Mouse (Mus musculus) gastrocnemius, adult 18-20 months (tissue): Measurements from ENCODE around the gene Cdk5r1. TPM values are rescaled to one million over a fixed set of nuclear protein-coding genes. Genes with fewer than 3 reads are reported as not detected.

Experiments used
- DNase-seq: peaks from one replicate; pipeline ENCODE4 v3.0.0; 2021; ENCODE audit warnings: low spot score
- total RNA-seq, 2 experiments: library from RNA; stranded (reverse); gene quantifications; 2 replicates each; pipeline ENCODE4 v1.2.3; 2021

Cdk5r1 gene
- total RNA-seq, 2 experiments from 2014 or later = 0.25 to 0.59 TPM

GRCm38 (mm10) chr11:80503281-80503680 is 26.5 kb downstream of the Cdk5r1 start:
- DNase-seq = no peak

GRCm38 (mm10) chr11:80503726-80504452 is 27.1 kb downstream of the Cdk5r1 start:
- DNase-seq = no peak

GRCm38 (mm10) chr11:80504519-80505385 is 27.9 kb downstream of the Cdk5r1 start:
- DNase-seq = no peak

GRCm38 (mm10) chr11:80505581-80505980 is 28.8 kb downstream of the Cdk5r1 start:
- DNase-seq = no peak

GRCm38 (mm10) chr11:80506483-80506882 is 29.7 kb downstream of the Cdk5r1 start:
- DNase-seq = no peak

- DNase-seq = no peak
These were observed 31.0 kb downstream of the Cdk5r1 start for GRCm38 (mm10) chr11:80507791-80508190.

GRCm38 (mm10) chr11:80508361-80509175 is 31.7 kb downstream of the Cdk5r1 start:
- peak; percentile 34 for DNase-seq

GRCm38 (mm10) chr11:80509176-80509506 is 32.3 kb downstream of the Cdk5r1 start:
- DNase-seq = no peak

- DNase-seq = no peak
These were observed 33.3 kb downstream of the Cdk5r1 start for GRCm38 (mm10) chr11:80510124-80510523.

GRCm38 (mm10) chr11:80512313-80513056 is 35.7 kb downstream of the Cdk5r1 start:
- no peak for DNase-seq

GRCm38 (mm10) chr11:80513796-80514195 is 37.0 kb downstream of the Cdk5r1 start:
- DNase-seq = no peak

- no peak for DNase-seq
These were observed 38.5 kb downstream of the Cdk5r1 start for GRCm38 (mm10) chr11:80515346-80515745.

GRCm38 (mm10) chr11:80515895-80516294 is 39.1 kb downstream of the Cdk5r1 start:
- no peak for DNase-seq

- DNase-seq = no peak
These were observed 41.9 kb downstream of the Cdk5r1 start for GRCm38 (mm10) chr11:80518421-80519367.

GRCm38 (mm10) chr11:80521148-80521547 is 44.3 kb downstream of the Cdk5r1 start:
- DNase-seq = no peak

GRCm38 (mm10) chr11:80522852-80523251 is 46.0 kb downstream of the Cdk5r1 start:
- DNase-seq = no peak

GRCm38 (mm10) chr11:80523410-80523809 is 46.6 kb downstream of the Cdk5r1 start:
- no peak for DNase-seq

GRCm38 (mm10) chr11:80524213-80524612 is 47.4 kb downstream of the Cdk5r1 start:
- DNase-seq = no peak

GRCm38 (mm10) chr11:80527697-80528096 is 50.9 kb downstream of the Cdk5r1 start:
- no peak for DNase-seq

- no peak for DNase-seq
These were observed 52.3 kb downstream of the Cdk5r1 start for GRCm38 (mm10) chr11:80529149-80529548.
